Mouse (Mus musculus): Measurements from ENCODE around the gene Pdap1.

DNA sequence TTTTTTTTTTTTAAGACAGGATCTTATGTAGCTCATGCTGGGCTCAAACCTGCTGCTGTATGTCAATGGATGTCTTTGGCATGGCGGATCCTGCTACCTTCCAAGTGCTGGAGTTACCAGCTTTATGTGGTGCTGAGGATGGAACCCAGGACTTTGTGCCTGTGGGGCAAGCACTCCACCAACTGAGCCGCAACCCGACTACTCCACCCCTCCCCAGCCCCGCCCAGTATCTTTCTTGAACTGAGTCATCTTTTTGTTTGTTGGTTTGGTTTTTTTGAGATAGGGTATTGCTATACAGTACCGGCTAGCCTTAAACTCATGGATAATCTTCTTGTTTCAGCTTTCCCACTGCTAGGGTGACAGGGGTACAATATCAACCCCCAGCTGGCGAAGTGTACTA is 49.4 kb upstream of the Pdap1 start:
- no peak for TF ChIP-seq POLR2A (IDR thresholded peaks at IDR 0.05; ENCODE audit: control insufficient read depth, extremely low read depth, insufficient read depth, low read length, poor library complexity)
- TF ChIP-seq CTCF (IDR thresholded peaks at IDR 0.05; ENCODE audit: borderline replicate concordance, control insufficient read depth, extremely low read depth, insufficient read depth, low read length, poor library complexity), result no peak

Measured in thymus, adult 2 months (tissue).